In the genomic region with DNA sequence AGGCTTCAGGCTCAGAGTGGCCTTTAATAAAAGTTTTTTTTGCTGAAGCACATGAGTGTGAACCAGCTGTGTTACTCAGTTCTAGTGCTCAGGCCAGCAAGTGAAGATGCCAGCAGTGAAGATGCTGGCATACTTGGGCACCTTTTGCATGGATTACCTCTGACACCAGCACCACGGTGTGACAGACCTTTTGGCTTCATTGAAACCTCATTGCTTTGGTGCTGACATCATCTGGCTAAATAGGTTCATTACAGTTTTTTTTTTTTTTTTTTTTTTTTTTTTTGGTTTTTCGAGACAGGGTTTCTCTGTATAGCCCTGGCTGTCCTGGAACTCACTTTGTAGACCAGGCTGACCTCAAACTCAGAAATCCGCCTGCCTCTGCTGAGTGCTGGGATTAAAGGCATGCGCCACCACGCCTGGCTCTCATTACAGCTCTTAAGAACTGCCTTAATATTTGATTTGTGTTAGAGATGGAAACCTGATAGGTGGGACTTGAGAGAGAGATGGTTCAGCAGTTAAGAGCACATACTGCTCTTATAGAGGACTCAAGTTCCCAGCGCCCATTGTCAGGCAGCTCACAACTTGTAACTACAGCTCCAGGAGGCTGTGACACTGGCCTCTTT, we compare ENCODE assay signal across 14 mouse cellular contexts. TPM values are rescaled to one million over a fixed set of nuclear protein-coding genes. Genes with fewer than 3 reads are reported as not detected.
A peak's percentile ranks its signal among the peaks of the same experiment; 100 is the strongest.
DNase-seq lines count a peak whose midpoint lies in the region; ATAC-seq and TF ChIP-seq lines count a peak whose summit lies in the region.
"Had no signal": no experiment of that assay in that cellular context is flagged by ENCODE, and none has a peak within 500 bp of the region (broad histone marks: within the 10 kb centered on the region; RNA-seq: fewer than 3 reads in every experiment).

No protein-coding gene starts in this region.

- peaks cover 10% of the 10 kb centered on the region; the same call in 1 of the 2 replicates for H3K4me1 ChIP-seq in hindbrain, postnatal 0 days (ENCODE audit: insufficient read depth, low read length)
- H3K4me1 ChIP-seq in hindbrain, embryonic 12.5 days: peaks cover 14% of the 10 kb centered on the region
- H3K4me1 ChIP-seq in stomach, postnatal 0 days (replicated peaks; ENCODE audit: control insufficient read depth, insufficient read depth): peaks cover 3% of the 10 kb centered on the region; the same call in 1 of the 2 replicates

- no peaks in the 10 kb centered on the region for H3K9me3 ChIP-seq in hindbrain, postnatal 0 days (ENCODE audit: low read length)
- H3K9me3 ChIP-seq in hindbrain, embryonic 12.5 days (replicated peaks): no peaks in the 10 kb centered on the region
- H3K9me3 ChIP-seq in stomach, postnatal 0 days (ENCODE audit: control insufficient read depth, low read length): no peaks in the 10 kb centered on the region
- H3K9me3 ChIP-seq: embryonic facial prominence, embryonic 13.5 days; limb, embryonic 12.5 days; megakaryocyte, embryonic 14.5 days; neural tube, embryonic 13.5 days had no signal

- no peak overlapping the region for H3K4me3 ChIP-seq in hindbrain, postnatal 0 days (ENCODE audit: low read length)
- H3K4me3 ChIP-seq in hindbrain, embryonic 12.5 days: no peak overlapping the region
- H3K4me3 ChIP-seq in stomach, postnatal 0 days (ENCODE audit: low read depth, low read length): no peak overlapping the region
- H3K4me3 ChIP-seq: embryonic facial prominence, embryonic 13.5 days; limb, embryonic 12.5 days; megakaryocyte, embryonic 14.5 days; neural tube, embryonic 13.5 days had no signal

- no peak overlapping the region for H3K9ac ChIP-seq in hindbrain, postnatal 0 days (replicated peaks; ENCODE audit: low read length)
- no peak overlapping the region for H3K9ac ChIP-seq in hindbrain, embryonic 12.5 days
- no peak overlapping the region for H3K9ac ChIP-seq in stomach, postnatal 0 days (ENCODE audit: low read length)
- H3K9ac ChIP-seq: embryonic facial prominence, embryonic 13.5 days; limb, embryonic 12.5 days; neural tube, embryonic 13.5 days had no signal

- DNase-seq in hindbrain, postnatal 0 days (ENCODE audit: low spot score): peak; percentile 47
- DNase-seq in thymus, postnatal 0 days (ENCODE audit: low spot score): peak; percentile 37
- no peak for DNase-seq in thymus, postnatal 25 days
- peak; percentile 12 for DNase-seq in T-cell, adult 2 months (ENCODE audit: low spot score)
- no peak for DNase-seq in stomach, postnatal 0 days (ENCODE audit: low spot score)
- no peak for DNase-seq in gastrocnemius, postnatal 14 days
- DNase-seq: layer of hippocampus, adult 9-11 months; right cerebral cortex, postnatal 4 days had no signal

- WGBS in hindbrain, postnatal 0 days: 70% methylated on average over 5 of the region's 6 CpGs
- 60% methylated on average over 6 of the region's 6 CpGs for WGBS in hindbrain, embryonic 12.5 days
- WGBS in stomach, postnatal 0 days: 69% methylated on average over 5 of the region's 6 CpGs

- TF ChIP-seq EP300 in stomach, postnatal 0 days (optimal IDR thresholded peaks at IDR 0.05): no peak

- peak; percentile 50 for TF ChIP-seq CTCF in hindbrain, postnatal 0 days (IDR thresholded peaks at IDR 0.05; ENCODE audit: low read depth)
- TF ChIP-seq CTCF in stomach, postnatal 0 days (IDR thresholded peaks at IDR 0.05; ENCODE audit: low read depth): peak; percentile 48

- no peak overlapping the region for H3K27ac ChIP-seq in hindbrain, postnatal 0 days
- no peak overlapping the region for H3K27ac ChIP-seq in hindbrain, embryonic 12.5 days
- no peak overlapping the region for H3K27ac ChIP-seq in stomach, postnatal 0 days (replicated peaks)
- H3K27ac ChIP-seq: embryonic facial prominence, embryonic 13.5 days; limb, embryonic 12.5 days; neural tube, embryonic 13.5 days had no signal

- no peak overlapping the region for H3K4me2 ChIP-seq in hindbrain, postnatal 0 days (ENCODE audit: low read depth, low read length)
- no peak overlapping the region for H3K4me2 ChIP-seq in hindbrain, embryonic 12.5 days (replicated peaks)
- H3K4me2 ChIP-seq in stomach, postnatal 0 days (replicated peaks; ENCODE audit: low read depth): no peak overlapping the region
- H3K4me2 ChIP-seq: embryonic facial prominence, embryonic 13.5 days; limb, embryonic 12.5 days; neural tube, embryonic 13.5 days had no signal

- H3K27me3 ChIP-seq in hindbrain, postnatal 0 days (ENCODE audit: insufficient read depth, low read length): no peaks in the 10 kb centered on the region
- H3K27me3 ChIP-seq in hindbrain, embryonic 12.5 days: no peaks in the 10 kb centered on the region
- H3K27me3 ChIP-seq in stomach, postnatal 0 days (ENCODE audit: control insufficient read depth, insufficient read depth, low read length): no peaks in the 10 kb centered on the region
- H3K27me3 ChIP-seq: embryonic facial prominence, embryonic 13.5 days; limb, embryonic 12.5 days; megakaryocyte, embryonic 14.5 days; neural tube, embryonic 13.5 days had no signal

- intact Hi-C loops in gastrocnemius, postnatal 14 days (cut with DNase I; ENCODE audit: low total_unique reads): no loop called here

- no peak for ATAC-seq in hindbrain, postnatal 0 days
- no peak for ATAC-seq in hindbrain, embryonic 12.5 days (ENCODE audit: low FRiP score)
- ATAC-seq in stomach, postnatal 0 days (ENCODE audit: low FRiP score, low TSS enrichment): no peak
- ATAC-seq in frontal cortex, adult (ENCODE audit: low TSS enrichment): no peak

- peaks cover 7% of the 10 kb centered on the region; the same call in 1 of the 2 replicates for H3K36me3 ChIP-seq in hindbrain, postnatal 0 days (ENCODE audit: insufficient read depth, low read length)
- H3K36me3 ChIP-seq in hindbrain, embryonic 12.5 days: no peaks in the 10 kb centered on the region; the same call in 1 of the 2 replicates
- H3K36me3 ChIP-seq in stomach, postnatal 0 days (ENCODE audit: control insufficient read depth, insufficient read depth, low read length): no peaks in the 10 kb centered on the region

RNA-seq across cellular contexts. Expression of a gene that starts 3.9 kb away (rescaled TPM):
- total RNA-seq in hindbrain, postnatal 0 days (2014; rRNA removed): 29.2 and 63.4 TPM in 2 replicates
- 45.8 and 48.4 TPM in 2 replicates for polyA plus RNA-seq in hindbrain, postnatal 0 days (2015; fragmentation: Nextera tagmentation; extraction: Ambion mirVana)
- 37.4 and 38.0 TPM in 2 replicates for polyA plus RNA-seq in hindbrain, embryonic 12.5 days (2016; fragmentation: Nextera tagmentation; extraction: Ambion mirVana)
- 50.6 and 53.5 TPM in 2 replicates for polyA plus RNA-seq in thymus, postnatal 0 days (2015; fragmentation: Nextera tagmentation; extraction: Ambion mirVana)
- 30.5 and 30.7 TPM in 2 replicates for polyA plus RNA-seq in stomach, postnatal 0 days (2015; fragmentation: Nextera tagmentation; extraction: Ambion mirVana)
- 10 to 100 TPM; 25.3 to 30.4 TPM for total RNA-seq in gastrocnemius, postnatal 14 days (2021)

RNA-seq across cellular contexts. Expression of a gene that starts 5.2 kb away (rescaled TPM):
- total RNA-seq in hindbrain, postnatal 0 days (2014; rRNA removed): 29.8 and 31.1 TPM in 2 replicates
- polyA plus RNA-seq in hindbrain, postnatal 0 days (2015; fragmentation: Nextera tagmentation; extraction: Ambion mirVana): 19.7 and 20.4 TPM in 2 replicates
- 28.1 and 30.1 TPM in 2 replicates for polyA plus RNA-seq in hindbrain, embryonic 12.5 days (2016; fragmentation: Nextera tagmentation; extraction: Ambion mirVana)
- 15.0 and 16.3 TPM in 2 replicates for polyA plus RNA-seq in thymus, postnatal 0 days (2015; fragmentation: Nextera tagmentation; extraction: Ambion mirVana)
- polyA plus RNA-seq in stomach, postnatal 0 days (2015; fragmentation: Nextera tagmentation; extraction: Ambion mirVana): 10.9 and 12.0 TPM in 2 replicates
- total RNA-seq in gastrocnemius, postnatal 14 days (2021): 10 to 100 TPM; 21.3 to 22.5 TPM

RNA-seq across cellular contexts. Expression of a gene that starts 32.2 kb away (rescaled TPM):
- 93.9 and 103 TPM in 2 replicates for total RNA-seq in hindbrain, postnatal 0 days (2014; rRNA removed)
- 82.2 and 85.1 TPM in 2 replicates for polyA plus RNA-seq in hindbrain, postnatal 0 days (2015; fragmentation: Nextera tagmentation; extraction: Ambion mirVana)
- polyA plus RNA-seq in hindbrain, embryonic 12.5 days (2016; fragmentation: Nextera tagmentation; extraction: Ambion mirVana): 94.4 and 96.7 TPM in 2 replicates
- polyA plus RNA-seq in thymus, postnatal 0 days (2015; fragmentation: Nextera tagmentation; extraction: Ambion mirVana): 71.2 and 74.1 TPM in 2 replicates
- 47.2 and 50.2 TPM in 2 replicates for polyA plus RNA-seq in stomach, postnatal 0 days (2015; fragmentation: Nextera tagmentation; extraction: Ambion mirVana)
- total RNA-seq in gastrocnemius, postnatal 14 days (2021): 10 to 100 TPM; 23.7 to 28.5 TPM

RNA-seq across cellular contexts. Expression of a gene that starts 47.0 kb away (rescaled TPM):
- total RNA-seq in hindbrain, postnatal 0 days (2014; rRNA removed): 0.25 and 0.31 TPM in 2 replicates
- polyA plus RNA-seq in hindbrain, postnatal 0 days (2015; fragmentation: Nextera tagmentation; extraction: Ambion mirVana): 0.30 and 0.35 TPM in 2 replicates
- polyA plus RNA-seq in hindbrain, embryonic 12.5 days (2016; fragmentation: Nextera tagmentation; extraction: Ambion mirVana): 0.30 TPM in 2 replicates
- polyA plus RNA-seq in thymus, postnatal 0 days (2015; fragmentation: Nextera tagmentation; extraction: Ambion mirVana): 0.13 and 0.14 TPM in 2 replicates
- 0.02 and 0.08 TPM in 2 replicates for polyA plus RNA-seq in stomach, postnatal 0 days (2015; fragmentation: Nextera tagmentation; extraction: Ambion mirVana)
- total RNA-seq in gastrocnemius, postnatal 14 days (2021): under 1 TPM in 1 of 2 experiments, not detected in 1; 0.04 TPM

Comparison
In these comparisons a context has a peak if more than half of its experiments do, and no peak if none do; other contexts are left out.
1. DNase-seq: peak in hindbrain, postnatal 0 days (single experiment), thymus, postnatal 0 days (single experiment) and T-cell, adult 2 months (single experiment); none in thymus, postnatal 25 days (single experiment), stomach, postnatal 0 days (single experiment) and gastrocnemius, postnatal 14 days (single experiment).